Mouse (Mus musculus) thymus, adult 2 months (tissue): ENCODE results near the gene Rims3. TPM values are rescaled to one million over a fixed set of nuclear protein-coding genes. Genes with fewer than 3 reads are reported as not detected.
A peak's percentile ranks its signal among the peaks of the same experiment; 100 is the strongest.

Experiments
- DNase-seq: peaks from one replicate; pipeline ENCODE4 v3.0.0; 2021
- H3K27ac ChIP-seq: fragments of 200-500 bp; 2 replicates; pipeline ENCODE4 v1.5.1; 2012; ENCODE audit warnings: low read length, control low read depth; ENCODE audit not compliant: control insufficient read depth, insufficient read depth
- H3K27me3 ChIP-seq: fragments of 200-500 bp; 2 replicates; pipeline ENCODE4 v1.6.1; 2012; ENCODE audit warnings: mild to moderate bottlenecking, low read length, moderate library complexity, mixed read lengths; ENCODE audit not compliant: control insufficient read depth, insufficient read depth
- H3K36me3 ChIP-seq: fragments of 200-500 bp; 2 replicates; pipeline ENCODE4 v1.6.1; 2012; ENCODE audit warnings: mild to moderate bottlenecking, low read length, moderate library complexity; ENCODE audit not compliant: control insufficient read depth, insufficient read depth
- H3K4me1 ChIP-seq: fragments of 200-500 bp; replicated peaks from 2 replicates; pipeline ENCODE4 v1.6.1; 2012; ENCODE audit warnings: low read length; ENCODE audit not compliant: control insufficient read depth, insufficient read depth
- H3K4me3 ChIP-seq: fragments of 200-500 bp; 2 replicates; pipeline ENCODE4 v1.5.1; 2012; ENCODE audit warnings: mild to moderate bottlenecking, low read length, control low read depth, moderate library complexity; ENCODE audit not compliant: control insufficient read depth, insufficient read depth
- CTCF ChIP-seq: fragments of 200-500 bp; IDR thresholded peaks from 2 replicates; pipeline ENCODE4 v1.5.1; 2012; ENCODE audit warnings: mild to moderate bottlenecking, control low read depth, low read length, moderate library complexity, borderline replicate concordance; ENCODE audit not compliant: control insufficient read depth, poor library complexity, insufficient read depth; ENCODE audit errors: extremely low read depth
- POLR2A ChIP-seq: fragments of 200-500 bp; IDR thresholded peaks from 2 replicates; pipeline ENCODE4 v1.6.1; 2012; ENCODE audit warnings: mild to moderate bottlenecking, low read length, control low read depth, moderate library complexity; ENCODE audit not compliant: control insufficient read depth, poor library complexity, insufficient read depth; ENCODE audit errors: extremely low read depth
- WGBS: fragments of 180-500 bp; shearing (Covaris S2); methylation state at CpG from one replicate; pipeline ENCODE4 v1.1.7; 2018; 5-methylcytosine and 5-hydroxymethylcytosine counted together
- polyA plus RNA-seq: library from polyadenylated mRNA; depleted of rRNA; stranded (reverse); fragments of >200 nt; gene quantifications from 2 replicates; pipeline ENCODE4 v1.2.3, GENCODE M21; 2012

The Rims3 gene
- polyA plus RNA-seq, 1 experiment: 3.7 TPM

DNA sequence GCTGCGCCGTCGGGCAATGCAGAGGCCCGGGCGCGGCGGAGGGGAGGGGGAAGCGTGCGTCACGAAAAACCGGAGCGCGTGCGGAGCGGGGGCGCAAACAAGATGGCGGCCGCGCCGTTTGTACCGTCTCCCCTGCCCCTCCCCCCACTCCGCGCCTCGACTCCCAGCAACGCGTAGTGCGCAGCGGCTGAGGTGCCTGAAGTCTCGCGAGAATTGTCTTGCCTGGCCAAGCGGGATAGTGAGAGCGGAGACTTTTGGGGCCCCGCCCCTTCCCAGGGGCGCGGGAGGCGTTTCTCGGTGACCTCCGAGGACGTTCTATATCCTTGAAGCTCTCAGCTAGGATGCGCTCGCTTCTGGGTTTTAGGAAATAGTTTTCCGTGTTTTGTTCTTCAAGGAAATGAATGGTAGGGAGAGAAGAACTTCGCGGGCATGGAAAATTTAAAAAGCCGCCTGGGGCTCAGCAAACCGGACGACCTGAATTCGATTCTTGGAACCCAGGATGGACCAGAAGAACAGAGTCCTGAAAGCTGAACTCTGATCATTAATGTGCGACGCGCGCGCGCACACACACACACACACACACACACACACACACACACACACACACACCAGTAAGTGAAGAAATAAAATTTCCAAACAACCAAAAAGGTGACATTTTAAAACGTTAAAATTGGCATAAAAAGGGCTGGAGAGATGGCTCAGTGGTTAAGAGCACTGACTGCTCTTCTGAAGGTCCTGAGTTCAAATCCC, 28.9 kb upstream of the Rims3 start:
- Histone ChIP-seq H3K4me1 (peaks cover 3% of the 10 kb centered on the region), H3K27me3 (no peaks in the 10 kb centered on the region), H3K36me3 (no peaks in the 10 kb centered on the region), H3K4me3 (peak overlapping the region; percentile 94), H3K27ac (peak overlapping the region; percentile 87)
- peak; percentile 98 for DNase-seq
- TF ChIP-seq POLR2A: no peak
- no peak for TF ChIP-seq CTCF
- WGBS: under 1% methylated on average over 55 of the region's 55 CpGs

DNA sequence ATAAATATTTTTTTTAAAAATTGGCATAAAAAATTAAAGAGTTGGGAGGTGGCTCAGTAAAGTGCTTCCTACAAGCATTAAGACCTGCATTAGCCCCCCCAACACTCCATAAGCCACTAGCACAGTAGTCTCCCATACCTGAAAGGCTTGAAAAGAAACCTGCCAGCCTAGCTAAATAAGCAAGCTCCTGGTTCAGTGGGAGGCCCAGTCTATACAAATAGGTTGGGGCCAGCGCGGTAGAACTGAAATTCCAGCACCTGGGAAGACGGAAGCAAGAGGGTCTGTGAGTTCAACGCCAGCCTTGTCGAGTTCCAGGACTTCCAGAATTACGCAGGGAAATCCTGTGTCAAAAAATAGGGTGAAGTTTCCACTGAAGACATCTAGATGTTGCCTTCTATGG, 28.2 kb upstream of the Rims3 start:
- TF ChIP-seq POLR2A (no peak), CTCF (no peak)
- H3K4me3 ChIP-seq: no peak overlapping the region
- 98% methylated on average over 6 of the region's 6 CpGs for WGBS
- H3K27me3 ChIP-seq: no peaks in the 10 kb centered on the region
- H3K27ac ChIP-seq: no peak overlapping the region
- H3K4me1 ChIP-seq: peaks cover 3% of the 10 kb centered on the region
- DNase-seq: no peak
- no peaks in the 10 kb centered on the region for H3K36me3 ChIP-seq

DNA sequence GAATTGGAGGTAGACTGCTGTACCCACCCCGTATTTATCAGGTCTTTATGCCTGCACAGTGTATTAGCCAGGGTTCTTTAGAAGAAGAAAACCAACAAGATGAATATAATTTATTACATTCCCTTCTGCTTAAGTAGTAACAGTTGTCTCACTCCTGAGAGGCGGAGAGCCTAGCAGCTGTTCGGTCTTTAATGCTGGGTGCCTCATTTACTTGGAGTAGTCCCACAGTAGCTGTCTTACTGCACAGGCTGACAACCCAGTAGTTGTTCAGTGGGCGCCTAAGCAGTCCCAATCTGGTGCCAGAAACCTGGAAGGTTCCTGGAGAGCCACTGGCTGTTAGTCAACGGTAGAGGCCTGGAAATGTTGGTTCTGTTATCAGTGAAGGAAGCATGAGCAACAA, 23.8 kb upstream of the Rims3 start:
- TF ChIP-seq CTCF (no peak), POLR2A (no peak)
- Histone ChIP-seq H3K27me3 (no peaks in the 10 kb centered on the region), H3K4me3 (no peak overlapping the region), H3K27ac (no peak overlapping the region), H3K36me3 (no peaks in the 10 kb centered on the region), H3K4me1 (no peaks in the 10 kb centered on the region)
- DNase-seq: no peak
- WGBS: 90% methylated on average over 5 of the region's 5 CpGs

DNA sequence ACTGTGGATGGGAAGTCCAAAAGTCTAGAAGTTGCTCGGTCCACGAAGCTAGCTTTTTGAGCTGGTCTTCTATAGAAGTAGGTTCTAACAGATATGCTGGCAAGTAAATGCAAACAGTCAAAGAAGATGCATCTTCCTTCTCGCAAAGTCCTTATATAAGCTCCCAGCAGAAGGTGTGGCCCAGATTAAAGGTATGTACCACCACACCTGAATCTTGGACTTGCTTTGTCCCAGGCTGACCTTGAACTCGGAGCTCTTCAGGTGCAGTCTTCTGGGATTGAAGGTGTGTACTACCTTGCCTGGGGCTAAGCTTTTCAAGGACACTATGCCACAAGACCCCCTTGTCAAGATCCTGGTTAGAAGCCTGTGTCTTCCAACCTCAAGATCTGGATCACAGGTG, 23.1 kb upstream of the Rims3 start, which contains the start of gene Nfyc:
Gene Nfyc, minus strand, starts transcription at position 101 of the 400 bp plus-strand sequence.
- WGBS: 97% methylated on average over 4 of the region's 4 CpGs
- no peak within 1 kb of the TSS for H3K4me3 ChIP-seq
- no peaks in the 10 kb centered on the region for H3K27me3 ChIP-seq
- no peaks in the 10 kb centered on the region for H3K4me1 ChIP-seq
- no peak for DNase-seq
- no peaks in the 10 kb centered on the region for H3K36me3 ChIP-seq
- TF ChIP-seq CTCF: no peak
- TF ChIP-seq POLR2A: no peak
- no peak within 1 kb of the TSS for H3K27ac ChIP-seq

DNA sequence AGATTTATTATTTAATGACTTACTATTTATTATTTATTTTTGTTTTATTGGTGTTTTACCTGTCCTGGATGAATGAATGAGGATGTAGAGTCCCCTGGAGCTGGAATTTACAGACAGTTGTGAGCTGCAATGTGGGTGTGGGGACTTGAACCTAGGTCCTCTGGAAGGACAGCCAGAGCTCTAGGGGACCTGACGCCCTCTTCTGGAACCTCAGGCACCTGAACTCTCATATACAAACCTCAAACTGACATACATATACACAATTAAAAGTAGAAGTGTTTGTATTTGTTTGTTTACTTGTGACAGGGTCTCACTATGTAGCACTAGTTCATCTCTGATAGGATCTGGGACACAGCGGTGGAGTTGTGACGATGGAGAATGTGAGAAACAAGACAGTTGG, 13.3 kb upstream of the Rims3 start:
- Histone ChIP-seq H3K4me1 (no peaks in the 10 kb centered on the region; the same call in 1 of the 2 replicates), H3K36me3 (no peaks in the 10 kb centered on the region), H3K4me3 (no peak overlapping the region), H3K27ac (no peak overlapping the region), H3K27me3 (no peaks in the 10 kb centered on the region)
- TF ChIP-seq CTCF: no peak
- no peak for TF ChIP-seq POLR2A
- whole genome bisulfite sequencing: 98% methylated on average over 3 of the region's 3 CpGs
- no peak for DNase-seq

DNA sequence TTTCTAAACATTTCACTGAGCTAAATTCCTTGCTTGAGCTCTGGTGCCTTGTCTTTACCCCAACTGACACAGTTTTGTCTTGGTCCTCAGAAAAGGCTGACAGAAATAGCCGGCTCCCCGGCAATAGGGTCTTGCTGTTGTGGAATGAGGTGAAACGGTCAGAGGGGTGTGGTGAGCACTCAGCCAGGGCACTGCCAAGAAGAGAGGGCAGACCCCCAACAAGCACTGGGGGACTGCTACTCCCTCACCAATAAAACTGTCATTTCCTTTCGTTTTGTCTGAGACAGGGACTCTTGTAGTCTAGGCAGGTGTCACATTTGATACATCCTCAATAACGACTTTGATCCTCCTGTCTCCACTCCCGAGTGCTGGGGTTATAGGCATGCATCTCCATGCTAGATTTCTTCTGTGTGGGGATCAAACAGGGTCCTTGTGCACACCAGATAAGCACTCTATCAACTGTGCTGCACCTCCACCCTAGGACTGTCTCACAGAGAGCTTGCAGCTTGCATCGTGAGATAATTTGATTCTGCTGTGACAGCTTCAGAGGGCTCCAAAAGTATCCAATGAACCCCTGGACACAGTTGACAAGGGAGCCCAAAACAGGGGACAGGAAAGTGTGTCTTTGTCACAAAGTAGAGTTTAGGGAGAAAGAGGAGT, 10.1 kb upstream of the Rims3 start:
- Histone ChIP-seq H3K36me3 (no peaks in the 10 kb centered on the region), H3K27me3 (no peaks in the 10 kb centered on the region), H3K27ac (no peak overlapping the region), H3K4me1 (no peaks in the 10 kb centered on the region; the same call in none of the 2 replicates), H3K4me3 (no peak overlapping the region)
- WGBS: 49% methylated on average over 7 of the region's 7 CpGs
- no peak for DNase-seq
- TF ChIP-seq CTCF (no peak), POLR2A (no peak)
